Mouse (Mus musculus): ENCODE measurements around the gene Pi4k2a. TPM values are rescaled to one million over a fixed set of nuclear protein-coding genes. Genes with fewer than 3 reads are reported as not detected.
A peak's percentile ranks its signal among the peaks of the same experiment; 100 is the strongest.

Pi4k2a gene
- polyA plus RNA-seq (2015; fragmentation: Nextera tagmentation; extraction: Ambion mirVana), result 16.1 and 18.3 TPM in 2 replicates

DNA sequence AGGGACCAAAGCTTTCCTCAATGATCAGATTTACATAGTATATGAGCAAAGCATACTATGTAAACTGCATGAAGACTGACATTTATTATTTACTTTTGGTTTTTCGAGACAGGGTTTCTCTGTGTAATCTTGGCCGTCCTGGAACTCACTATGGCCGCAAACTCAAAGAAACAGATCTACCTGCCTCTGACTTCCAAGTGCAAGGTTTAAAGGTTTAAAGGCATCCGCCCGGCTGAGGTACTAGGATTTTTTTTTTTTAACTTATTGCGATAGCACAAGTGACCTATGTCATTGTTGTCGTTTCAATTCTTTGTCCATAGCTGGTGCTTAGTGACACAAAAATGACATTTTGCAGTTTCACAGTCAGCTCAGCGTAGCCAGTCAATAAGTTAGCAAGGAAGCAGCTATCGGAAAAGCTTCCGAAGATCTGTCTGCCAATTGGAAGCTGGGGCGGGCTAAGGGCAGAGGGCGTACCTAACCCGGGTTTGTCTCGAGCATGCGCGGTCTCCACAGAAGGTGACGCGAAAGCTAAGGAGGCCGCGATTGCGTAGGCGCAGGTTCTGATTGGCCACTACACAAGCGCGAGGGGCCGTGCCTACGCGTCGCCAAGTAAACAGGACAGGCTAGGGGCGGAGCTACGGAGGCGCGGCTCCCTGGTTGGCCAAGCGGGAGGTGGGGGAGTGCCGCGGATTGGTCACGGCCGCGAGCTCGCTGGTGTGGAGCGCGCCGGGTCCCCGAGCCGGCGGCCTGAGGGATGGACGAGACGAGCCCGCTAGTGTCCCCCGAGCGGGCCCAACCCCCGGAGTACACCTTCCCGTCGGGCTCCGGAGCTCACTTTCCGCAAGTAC is at the start of gene Pi4k2a:
Gene Pi4k2a (plus strand): TSS at position 723 of the 848 bp plus-strand sequence.
- ATAC-seq (peak; percentile 96), DNase-seq (peak; percentile 99)
- H3K27ac ChIP-seq (ENCODE audit: low read depth), result peak within 1 kb of the TSS; percentile 99
- H3K4me2 ChIP-seq (ENCODE audit: low read depth, low read length), result peak within 1 kb of the TSS; percentile 79
- TF ChIP-seq EP300 (IDR thresholded peaks at IDR 0.05; ENCODE audit: low read depth), result no peak; the same call in 1 of the 2 replicates
- TF ChIP-seq CTCF (IDR thresholded peaks at IDR 0.05; ENCODE audit: low read depth), result no peak
- H3K4me1 ChIP-seq (ENCODE audit: insufficient read depth), result peaks cover 22% of the 10 kb centered on the region
- H3K9ac ChIP-seq (replicated peaks), result peak within 1 kb of the TSS; percentile 86
- no peaks in the 10 kb centered on the region for H3K27me3 ChIP-seq (ENCODE audit: insufficient read depth, low read length)
- peak within 1 kb of the TSS; percentile 79 for H3K4me3 ChIP-seq (ENCODE audit: low read depth, low read length)
- no peaks in the 10 kb centered on the region for H3K9me3 ChIP-seq (ENCODE audit: low read length)
- 1% methylated on average over 55 of the region's 55 CpGs for WGBS (ENCODE audit: insufficient replicate concordance)
- H3K36me3 ChIP-seq (replicated peaks; ENCODE audit: insufficient read depth, low read length), result peaks cover 12% of the 10 kb centered on the region

DNA sequence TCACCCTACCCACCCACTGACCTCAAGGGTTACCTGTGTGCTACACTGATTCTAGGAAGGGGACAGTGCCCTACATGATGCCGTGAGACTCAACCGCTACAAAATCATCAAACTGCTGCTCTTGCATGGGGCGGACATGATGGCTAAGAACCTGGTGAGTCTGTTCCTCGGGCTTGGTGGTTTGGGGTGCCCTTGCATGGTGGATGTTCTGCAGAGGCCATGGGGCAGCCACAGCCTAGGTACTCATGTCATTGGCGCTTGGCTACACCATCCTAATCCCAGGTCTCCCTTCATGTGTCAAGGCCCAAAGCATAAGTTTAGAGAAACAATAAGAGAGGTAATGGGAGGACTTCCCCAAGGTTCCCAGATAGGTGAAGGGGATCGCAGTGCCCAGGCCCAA is 46.3 kb upstream of the Pi4k2a start:
- 84% methylated on average over 6 of the region's 6 CpGs for WGBS (ENCODE audit: insufficient replicate concordance)
- ATAC-seq (no peak), DNase-seq (no peak)
- no peak overlapping the region for H3K9ac ChIP-seq (replicated peaks)
- no peaks in the 10 kb centered on the region for H3K36me3 ChIP-seq (replicated peaks; ENCODE audit: insufficient read depth, low read length)
- H3K27ac ChIP-seq (ENCODE audit: low read depth), result no peak overlapping the region
- no peaks in the 10 kb centered on the region for H3K4me1 ChIP-seq (ENCODE audit: insufficient read depth)
- H3K4me2 ChIP-seq (ENCODE audit: low read depth, low read length), result no peak overlapping the region
- H3K27me3 ChIP-seq (ENCODE audit: insufficient read depth, low read length), result no peaks in the 10 kb centered on the region
- TF ChIP-seq EP300 (IDR thresholded peaks at IDR 0.05; ENCODE audit: low read depth) (no peak), CTCF (IDR thresholded peaks at IDR 0.05; ENCODE audit: low read depth) (no peak)
- H3K9me3 ChIP-seq (ENCODE audit: low read length), result no peaks in the 10 kb centered on the region
- no peak overlapping the region for H3K4me3 ChIP-seq (ENCODE audit: low read depth, low read length)

GRCm38 (mm10) chr19:42045269-42046102 is 44.8 kb upstream of the Pi4k2a start, which contains the start of gene Hoga1:
Gene Hoga1 (plus strand): TSS chr19:42045610.
- 17% methylated on average over 23 of the region's 23 CpGs for WGBS (ENCODE audit: insufficient replicate concordance)

GRCm38 (mm10) chr19:42050251-42050650 is 40.0 kb upstream of the Pi4k2a start:
- peak; percentile 68 for ATAC-seq
- H3K27ac ChIP-seq (ENCODE audit: low read depth), result peak overlapping the region; percentile 88

More at GRCm38 (mm10) chr19:42045269-42046102, 44.8 kb upstream of the Pi4k2a start, which contains the start of gene Hoga1:
- DNase-seq, result peak; percentile 84
- TF ChIP-seq EP300 (IDR thresholded peaks at IDR 0.05; ENCODE audit: low read depth), result no peak
- peak; percentile 89 for TF ChIP-seq CTCF (IDR thresholded peaks at IDR 0.05; ENCODE audit: low read depth)
- Histone ChIP-seq H3K36me3 (replicated peaks; ENCODE audit: insufficient read depth, low read length) (no peaks in the 10 kb centered on the region), H3K9me3 (ENCODE audit: low read length) (no peaks in the 10 kb centered on the region), H3K9ac (replicated peaks) (peak within 1 kb of the TSS; percentile 74), H3K27ac (ENCODE audit: low read depth) (peak within 1 kb of the TSS; percentile 88), H3K4me2 (ENCODE audit: low read depth, low read length) (peak within 1 kb of the TSS; percentile 71), H3K4me1 (ENCODE audit: insufficient read depth) (no peaks in the 10 kb centered on the region), H3K4me3 (ENCODE audit: low read depth, low read length) (peak within 1 kb of the TSS; percentile 50), H3K27me3 (ENCODE audit: insufficient read depth, low read length) (no peaks in the 10 kb centered on the region)
- peak; percentile 92 for ATAC-seq

GRCm38 (mm10) chr19:42051351-42051750 is 38.9 kb upstream of the Pi4k2a start:
- ATAC-seq (no peak), DNase-seq (no peak)
- Histone ChIP-seq H3K27ac (ENCODE audit: low read depth) (peak overlapping the region; percentile 88; the same call in 1 of the 2 replicates), H3K9me3 (ENCODE audit: low read length) (no peaks in the 10 kb centered on the region), H3K36me3 (replicated peaks; ENCODE audit: insufficient read depth, low read length) (no peaks in the 10 kb centered on the region), H3K4me3 (ENCODE audit: low read depth, low read length) (no peak overlapping the region), H3K27me3 (ENCODE audit: insufficient read depth, low read length) (no peaks in the 10 kb centered on the region), H3K4me2 (ENCODE audit: low read depth, low read length) (no peak overlapping the region), H3K9ac (replicated peaks) (no peak overlapping the region), H3K4me1 (ENCODE audit: insufficient read depth) (peaks cover 5% of the 10 kb centered on the region)
- TF ChIP-seq EP300 (IDR thresholded peaks at IDR 0.05; ENCODE audit: low read depth) (no peak), CTCF (IDR thresholded peaks at IDR 0.05; ENCODE audit: low read depth) (no peak)
- 84% methylated on average over 3 of the region's 3 CpGs for whole genome bisulfite sequencing (ENCODE audit: insufficient replicate concordance)

More at GRCm38 (mm10) chr19:42050251-42050650, 40.0 kb upstream of the Pi4k2a start:
- no peak overlapping the region for H3K4me3 ChIP-seq (ENCODE audit: low read depth, low read length)
- no peak overlapping the region for H3K9ac ChIP-seq (replicated peaks)
- no peak for TF ChIP-seq EP300 (IDR thresholded peaks at IDR 0.05; ENCODE audit: low read depth)
- H3K27me3 ChIP-seq (ENCODE audit: insufficient read depth, low read length), result no peaks in the 10 kb centered on the region
- no peaks in the 10 kb centered on the region for H3K36me3 ChIP-seq (replicated peaks; ENCODE audit: insufficient read depth, low read length)
- peaks cover 5% of the 10 kb centered on the region; the same call in 1 of the 2 replicates for H3K4me1 ChIP-seq (ENCODE audit: insufficient read depth)
- WGBS (ENCODE audit: insufficient replicate concordance), result 59% methylated on average over 1 of the region's 1 CpGs
- H3K9me3 ChIP-seq (ENCODE audit: low read length), result no peaks in the 10 kb centered on the region
- no peak for DNase-seq
- no peak overlapping the region for H3K4me2 ChIP-seq (ENCODE audit: low read depth, low read length)

DNA sequence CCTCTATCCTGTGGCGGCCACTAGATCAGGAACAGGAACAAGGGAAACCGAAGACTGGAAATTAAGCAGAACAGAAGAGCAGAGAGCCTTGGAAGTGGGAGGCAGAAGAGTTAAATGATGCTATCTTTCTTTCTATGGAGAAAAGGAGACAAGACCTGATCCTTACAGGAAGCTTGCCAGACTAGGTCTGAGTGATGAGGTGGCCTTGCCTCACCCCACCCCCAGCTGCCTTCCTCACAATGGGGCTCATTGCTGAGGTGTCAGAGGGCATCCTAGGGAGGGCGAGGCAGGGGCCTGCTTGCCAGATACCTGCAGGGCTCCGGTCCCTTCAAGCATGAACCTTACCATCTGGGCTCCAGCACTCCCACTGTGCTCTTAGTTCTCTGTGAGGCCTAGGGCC is 38.3 kb upstream of the Pi4k2a start, which contains the start of gene 4933411K16Rik:
Gene 4933411K16Rik (plus strand): TSS at position 301 of the 400 bp plus-strand sequence.
- Histone ChIP-seq H3K4me2 (ENCODE audit: low read depth, low read length) (no peak within 1 kb of the TSS), H3K27ac (ENCODE audit: low read depth) (peak within 1 kb of the TSS; percentile 88; the same call in 1 of the 2 replicates), H3K4me1 (ENCODE audit: insufficient read depth) (peaks cover 5% of the 10 kb centered on the region), H3K9ac (replicated peaks) (no peak within 1 kb of the TSS), H3K27me3 (ENCODE audit: insufficient read depth, low read length) (no peaks in the 10 kb centered on the region), H3K36me3 (replicated peaks; ENCODE audit: insufficient read depth, low read length) (no peaks in the 10 kb centered on the region), H3K4me3 (ENCODE audit: low read depth, low read length) (no peak within 1 kb of the TSS), H3K9me3 (ENCODE audit: low read length) (no peaks in the 10 kb centered on the region)
- TF ChIP-seq EP300 (IDR thresholded peaks at IDR 0.05; ENCODE audit: low read depth), result no peak
- no peak for TF ChIP-seq CTCF (IDR thresholded peaks at IDR 0.05; ENCODE audit: low read depth)
- WGBS (ENCODE audit: insufficient replicate concordance), result 71% methylated on average over 4 of the region's 4 CpGs
- ATAC-seq (no peak), DNase-seq (no peak)

Data from liver, postnatal 0 days (tissue).